Mouse (Mus musculus): Measurements from ENCODE around the gene Gpm6b. TPM values are rescaled to one million over a fixed set of nuclear protein-coding genes. Genes with fewer than 3 reads are reported as not detected.

The Gpm6b gene
- polyA plus RNA-seq, 1 experiment from 2014 or later: 312 TPM

- H3K9ac ChIP-seq (ENCODE audit: low read depth, low read length): no peak overlapping the region
- no peak overlapping the region for H3K4me2 ChIP-seq (ENCODE audit: low read length)
- no peak overlapping the region for H3K27ac ChIP-seq (ENCODE audit: low read depth, low read length)
- WGBS: 85% methylated on average over 6 of the region's 6 CpGs
- no peaks in the 10 kb centered on the region; the same call in 1 of the 2 replicates for H3K27me3 ChIP-seq (replicated peaks; ENCODE audit: control insufficient read depth, insufficient read depth, low read length)
- peaks cover 2% of the 10 kb centered on the region; the same call in 1 of the 2 replicates for H3K36me3 ChIP-seq (ENCODE audit: control insufficient read depth, insufficient read depth, low read length)
- H3K4me1 ChIP-seq (ENCODE audit: control insufficient read depth, insufficient read depth, low read depth, low read length): no peaks in the 10 kb centered on the region
- no peak for ATAC-seq
- H3K4me3 ChIP-seq (ENCODE audit: low read length): no peak overlapping the region
- no peaks in the 10 kb centered on the region for H3K9me3 ChIP-seq (ENCODE audit: control insufficient read depth, low read length)
Observed at GRCm38 (mm10) chrX:166386656-166387055, 147.9 kb downstream of the Gpm6b start.

DNA sequence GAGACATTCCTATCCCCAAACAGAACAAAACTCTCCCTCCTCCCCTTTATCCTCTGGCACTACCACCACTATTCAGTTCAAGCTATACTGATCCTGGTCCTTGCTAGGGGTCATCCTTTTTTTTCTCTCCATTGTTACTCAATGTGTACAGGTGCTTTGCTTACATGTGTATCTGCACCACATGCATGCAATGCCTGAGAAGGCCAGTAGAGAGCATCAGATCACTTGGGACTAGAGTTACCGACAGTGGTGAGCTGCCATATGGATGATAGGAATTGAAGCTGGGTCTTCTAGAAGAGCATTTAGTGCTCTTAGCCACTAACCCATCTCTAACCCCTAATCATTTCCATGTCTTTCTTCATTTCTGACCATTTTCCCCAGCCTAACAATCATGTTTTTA is 155.0 kb downstream of the Gpm6b start:
- no peaks in the 10 kb centered on the region for H3K4me1 ChIP-seq (ENCODE audit: control insufficient read depth, insufficient read depth, low read depth, low read length)
- H3K4me2 ChIP-seq (ENCODE audit: low read length): no peak overlapping the region
- no peak overlapping the region for H3K27ac ChIP-seq (ENCODE audit: low read depth, low read length)
- no peaks in the 10 kb centered on the region for H3K36me3 ChIP-seq (ENCODE audit: control insufficient read depth, insufficient read depth, low read length)
- no peak overlapping the region for H3K4me3 ChIP-seq (ENCODE audit: low read length)
- no peak overlapping the region for H3K9ac ChIP-seq (ENCODE audit: low read depth, low read length)
- no peaks in the 10 kb centered on the region for H3K27me3 ChIP-seq (replicated peaks; ENCODE audit: control insufficient read depth, insufficient read depth, low read length)
- H3K9me3 ChIP-seq (ENCODE audit: control insufficient read depth, low read length): no peaks in the 10 kb centered on the region
- 71% methylated on average over 1 of the region's 1 CpGs for WGBS
- no peak for ATAC-seq

- Histone ChIP-seq H3K9ac (ENCODE audit: low read depth, low read length) (no peak overlapping the region), H3K9me3 (ENCODE audit: control insufficient read depth, low read length) (no peaks in the 10 kb centered on the region), H3K27me3 (replicated peaks; ENCODE audit: control insufficient read depth, insufficient read depth, low read length) (no peaks in the 10 kb centered on the region), H3K4me1 (ENCODE audit: control insufficient read depth, insufficient read depth, low read depth, low read length) (no peaks in the 10 kb centered on the region), H3K27ac (ENCODE audit: low read depth, low read length) (no peak overlapping the region), H3K4me2 (ENCODE audit: low read length) (no peak overlapping the region), H3K4me3 (ENCODE audit: low read length) (no peak overlapping the region), H3K36me3 (ENCODE audit: control insufficient read depth, insufficient read depth, low read length) (peaks cover 3% of the 10 kb centered on the region; the same call in 1 of the 2 replicates)
- ATAC-seq: no peak
Observed at GRCm38 (mm10) chrX:166407865-166408264, 169.2 kb downstream of the Gpm6b start.

DNA sequence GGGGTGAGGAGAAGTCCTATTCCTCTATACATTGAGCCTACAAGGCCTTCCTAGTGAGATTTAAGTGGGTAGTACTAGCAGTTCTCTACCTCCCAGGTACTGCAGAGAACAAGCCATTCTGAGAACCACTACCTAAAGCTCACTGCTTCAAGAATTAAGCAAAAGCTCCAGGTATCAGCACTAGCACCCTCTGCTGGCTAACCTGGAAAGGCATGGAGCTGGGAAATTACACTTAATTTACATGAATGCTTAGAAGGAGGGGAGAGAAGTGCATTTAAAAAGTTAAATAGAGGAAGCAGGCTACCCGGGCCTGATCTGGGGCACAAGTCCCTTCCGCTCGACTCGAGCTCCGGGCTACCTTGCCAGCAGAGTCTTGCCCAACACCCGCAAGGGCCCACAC is 177.5 kb downstream of the Gpm6b start:
- whole genome bisulfite sequencing: 78% methylated on average over 2 of the region's 6 CpGs
- H3K36me3 ChIP-seq (ENCODE audit: control insufficient read depth, insufficient read depth, low read length): no peaks in the 10 kb centered on the region

GRCm38 (mm10) chrX:166434812-166435211 is 196.1 kb downstream of the Gpm6b start:
- no peaks in the 10 kb centered on the region for H3K27me3 ChIP-seq (replicated peaks; ENCODE audit: control insufficient read depth, insufficient read depth, low read length)
- no peaks in the 10 kb centered on the region for H3K4me1 ChIP-seq (ENCODE audit: control insufficient read depth, insufficient read depth, low read depth, low read length)
- no peak overlapping the region for H3K4me3 ChIP-seq (ENCODE audit: low read length)
- no peaks in the 10 kb centered on the region for H3K9me3 ChIP-seq (ENCODE audit: control insufficient read depth, low read length)
- H3K36me3 ChIP-seq (ENCODE audit: control insufficient read depth, insufficient read depth, low read length): no peaks in the 10 kb centered on the region
- H3K4me2 ChIP-seq (ENCODE audit: low read length): no peak overlapping the region
- no peak overlapping the region for H3K27ac ChIP-seq (ENCODE audit: low read depth, low read length)
- no peak for ATAC-seq
- 88% methylated on average over 2 of the region's 2 CpGs for WGBS
- H3K9ac ChIP-seq (ENCODE audit: low read depth, low read length): no peak overlapping the region

More for the DNA sequence above, 177.5 kb downstream of the Gpm6b start:
- Histone ChIP-seq H3K4me3 (ENCODE audit: low read length) (no peak overlapping the region), H3K9me3 (ENCODE audit: control insufficient read depth, low read length) (no peaks in the 10 kb centered on the region), H3K4me2 (ENCODE audit: low read length) (no peak overlapping the region), H3K9ac (ENCODE audit: low read depth, low read length) (no peak overlapping the region), H3K27ac (ENCODE audit: low read depth, low read length) (no peak overlapping the region), H3K27me3 (replicated peaks; ENCODE audit: control insufficient read depth, insufficient read depth, low read length) (no peaks in the 10 kb centered on the region), H3K4me1 (ENCODE audit: control insufficient read depth, insufficient read depth, low read depth, low read length) (no peaks in the 10 kb centered on the region)
- no peak for ATAC-seq

Other genes with a start within 250 kb of the Gpm6b start
- gene Gemin8, start 68.5 kb upstream of the Gpm6b start, polyA plus RNA-seq (2015; fragmentation: Nextera tagmentation; extraction: Ambion mirVana): 7.9 and 8.0 TPM in 2 replicates
- gene Trappc2, start 201.7 kb downstream of the Gpm6b start, polyA plus RNA-seq (2015; fragmentation: Nextera tagmentation; extraction: Ambion mirVana): 87.1 and 100 TPM in 2 replicates
- 5.6 and 6.0 TPM in 2 replicates for gene Ofd1, start 201.8 kb downstream of the Gpm6b start, polyA plus RNA-seq (2015; fragmentation: Nextera tagmentation; extraction: Ambion mirVana)
- gene Rab9, start 241.0 kb downstream of the Gpm6b start, polyA plus RNA-seq (2015; fragmentation: Nextera tagmentation; extraction: Ambion mirVana): 45.1 and 53.5 TPM in 2 replicates